Mouse (Mus musculus) cerebellum, adult 11 months (tissue): ENCODE results near the gene Tgfbr2.

ENCODE experiments used
- DNase-seq: peaks from one replicate; pipeline ENCODE4 v3.0.0; 2022

Gene Tgfbr2

GRCm38 (mm10) chr9:116150725-116151396 lies 24.3 kb downstream of the Tgfbr2 start:
- no peak for DNase-seq

GRCm38 (mm10) chr9:116148809-116149208 lies 26.4 kb downstream of the Tgfbr2 start:
- DNase-seq = no peak

- no peak for DNase-seq
These were observed 28.9 kb downstream of the Tgfbr2 start for GRCm38 (mm10) chr9:116146235-116146634.

- DNase-seq = no peak
These were observed 29.9 kb downstream of the Tgfbr2 start for GRCm38 (mm10) chr9:116145231-116145641.

- no peak for DNase-seq
These were observed 34.7 kb downstream of the Tgfbr2 start for GRCm38 (mm10) chr9:116140422-116140821.

- no peak for DNase-seq
These were observed 35.6 kb downstream of the Tgfbr2 start for GRCm38 (mm10) chr9:116139549-116139948.

GRCm38 (mm10) chr9:116138595-116139134 lies 36.5 kb downstream of the Tgfbr2 start:
- no peak for DNase-seq

- DNase-seq = no peak
These were observed 37.5 kb downstream of the Tgfbr2 start for GRCm38 (mm10) chr9:116137645-116138044.

- no peak for DNase-seq
These were observed 38.3 kb downstream of the Tgfbr2 start for GRCm38 (mm10) chr9:116136811-116137210.

- DNase-seq = no peak
These were observed 39.0 kb downstream of the Tgfbr2 start for GRCm38 (mm10) chr9:116136146-116136545.

GRCm38 (mm10) chr9:116134488-116134887 lies 40.7 kb downstream of the Tgfbr2 start:
- DNase-seq = no peak

GRCm38 (mm10) chr9:116133312-116133980 lies 41.7 kb downstream of the Tgfbr2 start:
- DNase-seq = no peak

- DNase-seq = no peak
These were observed 46.3 kb downstream of the Tgfbr2 start for GRCm38 (mm10) chr9:116128886-116129285.

GRCm38 (mm10) chr9:116128311-116128710 lies 46.8 kb downstream of the Tgfbr2 start:
- no peak for DNase-seq

- DNase-seq = no peak
These were observed 48.7 kb downstream of the Tgfbr2 start for GRCm38 (mm10) chr9:116126494-116126893.

- DNase-seq = no peak
These were observed 52.1 kb downstream of the Tgfbr2 start for GRCm38 (mm10) chr9:116122969-116123589.

- DNase-seq = no peak
These were observed 52.6 kb downstream of the Tgfbr2 start for GRCm38 (mm10) chr9:116122544-116122943.

- no peak for DNase-seq
These were observed 53.7 kb downstream of the Tgfbr2 start for GRCm38 (mm10) chr9:116121472-116121871.

- DNase-seq = no peak
These were observed 55.2 kb downstream of the Tgfbr2 start for GRCm38 (mm10) chr9:116119990-116120389.

GRCm38 (mm10) chr9:116118332-116118872 lies 56.8 kb downstream of the Tgfbr2 start:
- DNase-seq = no peak

- no peak for DNase-seq
These were observed 59.3 kb downstream of the Tgfbr2 start for GRCm38 (mm10) chr9:116115875-116116274.

GRCm38 (mm10) chr9:116114339-116114738 lies 60.8 kb downstream of the Tgfbr2 start:
- no peak for DNase-seq

- no peak for DNase-seq
These were observed 63.8 kb downstream of the Tgfbr2 start for GRCm38 (mm10) chr9:116111149-116111970.
